Mouse (Mus musculus) testis, postnatal 14 days (tissue): ENCODE data around the gene Ephb2.

Experiments
- DNase-seq: peaks from one replicate; pipeline ENCODE4 v3.0.0; 2021; ENCODE audit warnings: low spot score

The Ephb2 gene

GRCm38 (mm10) chr4:136731761-136732160, 104.0 kb downstream of the Ephb2 start:
- no peak for DNase-seq

GRCm38 (mm10) chr4:136731008-136731609, 104.7 kb downstream of the Ephb2 start:
- DNase-seq = no peak

GRCm38 (mm10) chr4:136730501-136730900, 105.3 kb downstream of the Ephb2 start:
- no peak for DNase-seq

- no peak for DNase-seq
These were observed 106.2 kb downstream of the Ephb2 start for GRCm38 (mm10) chr4:136729574-136729973.

- DNase-seq = no peak
These were observed 108.8 kb downstream of the Ephb2 start for GRCm38 (mm10) chr4:136726941-136727340.

GRCm38 (mm10) chr4:136724731-136725130, 111.1 kb downstream of the Ephb2 start:
- DNase-seq = no peak

- DNase-seq = no peak
These were observed 113.3 kb downstream of the Ephb2 start for GRCm38 (mm10) chr4:136722361-136723082.

GRCm38 (mm10) chr4:136721937-136722336, 113.9 kb downstream of the Ephb2 start:
- no peak for DNase-seq

GRCm38 (mm10) chr4:136720025-136720424, 115.8 kb downstream of the Ephb2 start:
- no peak for DNase-seq

- no peak for DNase-seq
These were observed 117.4 kb downstream of the Ephb2 start for GRCm38 (mm10) chr4:136718193-136718986.

- no peak for DNase-seq
These were observed 119.2 kb downstream of the Ephb2 start for GRCm38 (mm10) chr4:136716561-136716972.

- DNase-seq = no peak
These were observed 121.3 kb downstream of the Ephb2 start for GRCm38 (mm10) chr4:136714530-136714929.

GRCm38 (mm10) chr4:136713889-136714288, 121.9 kb downstream of the Ephb2 start:
- DNase-seq = no peak

- no peak for DNase-seq
These were observed 122.4 kb downstream of the Ephb2 start for GRCm38 (mm10) chr4:136713431-136713830.

- DNase-seq = no peak
These were observed 123.6 kb downstream of the Ephb2 start for GRCm38 (mm10) chr4:136711985-136712768.

GRCm38 (mm10) chr4:136710345-136710744, 125.4 kb downstream of the Ephb2 start:
- no peak for DNase-seq

- DNase-seq = no peak
These were observed 126.8 kb downstream of the Ephb2 start for GRCm38 (mm10) chr4:136708956-136709355.

- no peak for DNase-seq
These were observed 129.1 kb downstream of the Ephb2 start for GRCm38 (mm10) chr4:136706696-136707095.

GRCm38 (mm10) chr4:136705091-136705490, 130.7 kb downstream of the Ephb2 start:
- no peak for DNase-seq

- no peak for DNase-seq
These were observed 131.2 kb downstream of the Ephb2 start for GRCm38 (mm10) chr4:136704551-136704950.

GRCm38 (mm10) chr4:136703351-136703750, 132.4 kb downstream of the Ephb2 start:
- DNase-seq = no peak

- DNase-seq = no peak
These were observed 133.3 kb downstream of the Ephb2 start for GRCm38 (mm10) chr4:136702456-136702855.
